Mouse (Mus musculus): Measurements from ENCODE around the gene Syngr2.

GRCm38 (mm10) chr11:117840910-117841309 is 31.4 kb downstream of the Syngr2 start:
- TF ChIP-seq CTCF (IDR thresholded peaks at IDR 0.05; ENCODE audit: low read depth), result no peak
- no peak for TF ChIP-seq EP300 (IDR thresholded peaks at IDR 0.05; ENCODE audit: low read depth)
